Mouse (Mus musculus) skeletal muscle tissue, adult 2 months (tissue): ENCODE results near the gene Fbln5.

Experiments used
- DNase-seq: peaks from one replicate; pipeline ENCODE4 v3.0.0-alpha.2; 2012; ENCODE audit warnings: low read depth, low spot score

Fbln5 gene

GRCm38 (mm10) chr12:101810515-101810914, 8.3 kb downstream of the Fbln5 start:
- peak; percentile 60 for DNase-seq

- DNase-seq = no peak
Measured at GRCm38 (mm10) chr12:101807400-101807799, 11.5 kb downstream of the Fbln5 start.

- DNase-seq = no peak
Measured at GRCm38 (mm10) chr12:101802445-101802844, 16.4 kb downstream of the Fbln5 start.

- no peak for DNase-seq
Measured at GRCm38 (mm10) chr12:101801744-101802143, 17.1 kb downstream of the Fbln5 start.

GRCm38 (mm10) chr12:101801051-101801450, 17.8 kb downstream of the Fbln5 start:
- DNase-seq = no peak

- DNase-seq = no peak
Measured at GRCm38 (mm10) chr12:101798189-101798922, 20.5 kb downstream of the Fbln5 start.

- no peak for DNase-seq
Measured at GRCm38 (mm10) chr12:101794458-101794857, 24.4 kb downstream of the Fbln5 start.

- DNase-seq = no peak
Measured at GRCm38 (mm10) chr12:101793221-101793621, 25.6 kb downstream of the Fbln5 start.

GRCm38 (mm10) chr12:101792684-101793083, 26.2 kb downstream of the Fbln5 start:
- DNase-seq = no peak

- no peak for DNase-seq
Measured at GRCm38 (mm10) chr12:101789767-101790166, 29.1 kb downstream of the Fbln5 start.

- no peak for DNase-seq
Measured at GRCm38 (mm10) chr12:101789250-101789649, 29.6 kb downstream of the Fbln5 start.

- DNase-seq = no peak
Measured at GRCm38 (mm10) chr12:101782787-101783186, 36.1 kb downstream of the Fbln5 start.

- no peak for DNase-seq
Measured at GRCm38 (mm10) chr12:101780915-101781314, 37.9 kb downstream of the Fbln5 start.

GRCm38 (mm10) chr12:101777613-101778325, 41.1 kb downstream of the Fbln5 start:
- peak; percentile 50 for DNase-seq

- no peak for DNase-seq
Measured at GRCm38 (mm10) chr12:101776383-101776782, 42.5 kb downstream of the Fbln5 start.

GRCm38 (mm10) chr12:101774116-101774515, 44.7 kb downstream of the Fbln5 start:
- DNase-seq = no peak

- DNase-seq = no peak
Measured at GRCm38 (mm10) chr12:101772962-101773361, 45.9 kb downstream of the Fbln5 start.

- DNase-seq = no peak
Measured at GRCm38 (mm10) chr12:101770283-101771015, 48.4 kb downstream of the Fbln5 start.

- DNase-seq = no peak
Measured at GRCm38 (mm10) chr12:101767306-101768053, 51.4 kb downstream of the Fbln5 start.

- no peak for DNase-seq
Measured at GRCm38 (mm10) chr12:101766228-101766852, 52.5 kb downstream of the Fbln5 start.

GRCm38 (mm10) chr12:101764870-101765269, 54.0 kb downstream of the Fbln5 start:
- no peak for DNase-seq
